Mouse (Mus musculus): ENCODE measurements around the gene Ankrd27. TPM values are rescaled to one million over a fixed set of nuclear protein-coding genes. Genes with fewer than 3 reads are reported as not detected.

Ankrd27 gene
- 32.0 and 43.0 TPM in 2 replicates for polyA plus RNA-seq (2012; rRNA removed)

GRCm38 (mm10) chr7:35586055-35586905 lies at the start of gene Ankrd27:
Gene Ankrd27 (plus strand): TSS chr7:35586244.

DNA sequence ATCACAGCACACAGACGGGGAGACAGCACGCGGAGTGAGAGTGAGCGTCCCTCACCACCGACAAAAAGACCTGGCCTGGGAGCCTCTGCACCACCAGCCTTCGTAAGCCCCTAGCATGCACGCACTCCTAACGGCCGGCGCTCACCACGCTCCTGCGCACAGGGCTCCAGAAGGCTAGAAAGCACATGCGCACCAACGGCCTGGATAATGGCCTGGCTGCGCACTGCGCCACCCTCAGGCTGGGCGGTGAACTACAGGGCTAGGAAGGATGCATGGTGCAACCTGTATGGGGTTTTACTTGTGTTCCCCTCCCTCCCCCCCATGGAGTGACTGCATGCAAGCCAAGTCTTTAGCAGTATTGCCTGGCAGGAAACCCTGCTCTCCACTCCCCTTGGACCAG lies 48.5 kb upstream of the Ankrd27 start, which contains the start of gene Tdrd12:
Tdrd12 (minus strand) TSS at position 184 of the 400 bp plus-strand sequence.

GRCm38 (mm10) chr7:35556205-35556603 lies 29.8 kb upstream of the Ankrd27 start, which contains the start of gene Nudt19:
Gene Nudt19 (minus strand): TSS chr7:35556304.

GRCm38 (mm10) chr7:35585191-35586054 lies 621 bp upstream of the Ankrd27 start, which contains the start of gene Rgs9bp:
Gene Rgs9bp (minus strand): TSS chr7:35585582.

GRCm38 (mm10) chr7:35647101-35647698 lies 61.2 kb downstream of the Ankrd27 start, which contains the start of gene Pdcd5:
Gene Pdcd5 (minus strand): TSS chr7:35647521.

Other genes starting within 250 kb of the Ankrd27 start
- 3.6 and 4.8 TPM in 2 replicates for gene Faap24, start 189.4 kb upstream of the Ankrd27 start, polyA plus RNA-seq (2012; rRNA removed)
- 14.7 and 17.5 TPM in 2 replicates for gene Cep89, start 189.2 kb upstream of the Ankrd27 start, polyA plus RNA-seq (2012; rRNA removed)
- 0.26 and 0.35 TPM in 2 replicates for gene Slc7a9, start 137.4 kb upstream of the Ankrd27 start, polyA plus RNA-seq (2012; rRNA removed)
- 0.14 and 0.31 TPM in 2 replicates for gene Tdrd12, start 48.5 kb upstream of the Ankrd27 start, polyA plus RNA-seq (2012; rRNA removed)
- gene Nudt19, start 29.9 kb upstream of the Ankrd27 start, polyA plus RNA-seq (2012; rRNA removed): 55.1 and 82.0 TPM in 2 replicates
- 0.12 and 0.14 TPM in 2 replicates for gene Rgs9bp, start 662 bp upstream of the Ankrd27 start, polyA plus RNA-seq (2012; rRNA removed)
- gene Pdcd5, start 61.3 kb downstream of the Ankrd27 start, polyA plus RNA-seq (2012; rRNA removed): 49.2 and 135 TPM in 2 replicates
- gene Dpy19l3, start 168.2 kb downstream of the Ankrd27 start, polyA plus RNA-seq (2012; rRNA removed): 17.6 and 19.8 TPM in 2 replicates
- 9.9 and 10.8 TPM in 2 replicates for gene Zfp507, start 216.8 kb downstream of the Ankrd27 start, polyA plus RNA-seq (2012; rRNA removed)

Measured in ovary, adult 2 months (tissue).